Mouse (Mus musculus) liver, adult 2 months (tissue): ENCODE data around the gene Clstn1.

ENCODE experiments used
- CTCF ChIP-seq: fragments of 200-500 bp; IDR thresholded peaks from 2 replicates; pipeline ENCODE4 v1.5.1; 2011; ENCODE audit warnings: low read depth, low read length, control low read depth
- POLR2A ChIP-seq: fragments of 200-500 bp; IDR thresholded peaks from 2 replicates; pipeline ENCODE4 v1.6.1; 2011; ENCODE audit warnings: low read length, control low read depth; ENCODE audit not compliant: insufficient read depth; ENCODE audit errors: extremely low read depth

GRCm38 (mm10) chr4:149608309-149608638 is 22.0 kb downstream of the Clstn1 start:
- TF ChIP-seq CTCF (no peak), POLR2A (no peak)
